Mouse (Mus musculus) neural tube, postnatal 0 days (tissue): ENCODE data around the gene Ccl17. TPM values are rescaled to one million over a fixed set of nuclear protein-coding genes. Genes with fewer than 3 reads are reported as not detected.

Experiments used
- polyA plus RNA-seq: library from polyadenylated mRNA; unstranded; fragments of >200 nt; fragmentation: Nextera tagmentation; extraction: Ambion mirVana; gene quantifications from 2 replicates; pipeline ENCODE4 v1.2.1, GENCODE M21; 2015

The Ccl17 gene
- polyA plus RNA-seq, result 5.8 and 6.6 TPM in 2 replicates

DNA sequence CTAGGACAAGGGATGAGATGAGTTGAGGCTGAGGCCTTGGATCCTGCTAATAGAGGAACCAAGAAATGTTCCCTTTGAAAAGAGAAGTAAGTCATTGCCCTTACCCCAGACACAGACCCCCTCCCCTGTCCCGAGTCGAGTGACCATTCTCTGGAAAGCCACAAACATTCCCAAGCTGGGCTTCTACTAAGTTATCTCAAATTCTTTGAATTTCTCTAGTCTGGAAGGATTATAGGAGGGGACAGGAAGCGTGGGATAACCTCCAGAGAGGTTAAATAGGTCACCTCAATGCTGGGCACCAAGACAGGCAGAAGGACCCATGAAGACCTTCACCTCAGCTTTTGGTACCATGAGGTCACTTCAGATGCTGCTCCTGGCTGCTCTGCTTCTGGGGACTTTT, at the start of gene Ccl17:
TSS of gene Ccl17 (plus strand) at position 301 of the 400 bp plus-strand sequence.

DNA sequence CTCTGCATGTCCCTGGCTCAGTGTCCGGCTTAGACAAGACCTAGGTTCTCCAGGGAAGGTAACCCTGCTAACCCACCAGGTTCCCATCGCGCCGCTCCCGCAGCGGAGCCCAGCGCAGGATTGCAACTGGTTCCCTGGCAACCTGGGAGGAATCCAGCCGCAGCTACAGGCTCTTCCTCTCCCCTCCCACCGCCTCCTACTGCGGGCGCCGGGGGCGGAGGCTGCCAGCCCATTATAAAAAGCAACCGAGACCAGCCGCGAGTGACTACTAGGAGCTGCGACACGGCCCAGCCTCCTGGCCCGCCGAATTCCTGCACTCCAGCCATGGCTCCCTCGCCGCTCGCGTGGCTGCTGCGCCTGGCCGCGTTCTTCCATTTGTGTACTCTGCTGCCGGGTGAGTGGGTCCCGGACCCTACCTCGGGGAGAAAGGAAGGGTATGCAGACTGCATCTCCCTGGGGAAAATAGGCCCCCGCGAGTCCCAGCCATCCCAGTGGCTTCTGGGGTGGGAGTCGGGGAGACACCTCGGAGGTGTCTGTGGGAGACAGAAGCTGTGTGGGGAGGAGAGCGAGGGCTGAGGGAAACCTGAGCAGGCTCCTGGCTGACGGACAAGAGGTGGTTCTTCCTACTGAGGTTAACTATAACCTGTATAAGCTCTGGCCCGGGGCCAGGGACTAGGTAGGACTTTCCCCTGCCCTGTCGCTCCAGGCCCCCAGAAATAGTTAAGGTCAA, 38.1 kb upstream of the Ccl17 start, which contains the start of gene Cx3cl1:
TSS of gene Cx3cl1 (plus strand) at position 69 of the 730 bp plus-strand sequence.

DNA sequence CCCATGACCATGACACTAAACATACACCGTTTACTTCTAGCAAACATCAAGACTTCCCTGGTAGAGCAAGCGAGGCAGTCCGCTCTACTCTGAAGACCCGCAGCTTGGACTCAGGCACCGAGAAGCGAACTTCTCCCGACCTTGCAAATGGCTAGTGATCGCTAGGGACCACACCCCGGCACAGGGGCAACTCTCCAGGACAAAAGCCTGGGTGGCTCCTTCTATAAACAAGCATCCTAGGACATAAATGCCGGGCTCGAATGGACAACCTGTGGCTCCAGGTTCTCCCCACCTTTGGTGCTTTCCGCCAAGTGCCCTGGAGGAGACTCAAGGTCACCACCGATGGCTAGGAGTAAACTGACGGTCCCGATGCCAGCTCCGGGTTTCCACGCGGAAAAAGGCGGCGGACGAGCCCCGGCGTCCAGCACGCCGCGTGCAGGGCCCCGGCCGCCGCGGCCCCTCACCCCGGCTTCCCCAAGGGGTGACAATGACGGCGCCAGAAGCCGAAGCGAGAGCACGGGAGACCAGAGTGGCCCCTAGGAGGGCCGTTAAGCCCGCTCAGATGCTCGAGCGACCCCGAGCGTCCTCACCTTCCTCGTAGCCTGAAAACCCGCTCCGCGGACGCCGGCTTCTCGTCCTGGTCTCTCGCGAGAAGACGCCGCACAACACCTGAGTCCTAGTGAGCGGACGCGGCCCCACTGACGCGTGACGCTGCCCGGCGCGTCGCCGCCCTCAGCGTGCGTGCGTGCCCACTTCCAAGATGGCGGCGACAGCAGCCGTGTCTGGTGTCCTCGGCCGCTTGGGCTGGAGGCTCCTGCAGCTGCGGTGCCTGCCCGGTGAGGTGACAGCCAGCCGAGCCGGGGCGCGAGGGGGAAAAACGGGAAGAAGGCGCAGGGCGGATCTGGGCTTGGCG, 27.7 kb downstream of the Ccl17 start, which contains the start of the genes Coq9 and Ciapin1:
TSS of gene Coq9 (plus strand) at position 660 of the 913 bp plus-strand sequence.
TSS of gene Ciapin1 (minus strand) at position 697 of the 913 bp plus-strand sequence.

DNA sequence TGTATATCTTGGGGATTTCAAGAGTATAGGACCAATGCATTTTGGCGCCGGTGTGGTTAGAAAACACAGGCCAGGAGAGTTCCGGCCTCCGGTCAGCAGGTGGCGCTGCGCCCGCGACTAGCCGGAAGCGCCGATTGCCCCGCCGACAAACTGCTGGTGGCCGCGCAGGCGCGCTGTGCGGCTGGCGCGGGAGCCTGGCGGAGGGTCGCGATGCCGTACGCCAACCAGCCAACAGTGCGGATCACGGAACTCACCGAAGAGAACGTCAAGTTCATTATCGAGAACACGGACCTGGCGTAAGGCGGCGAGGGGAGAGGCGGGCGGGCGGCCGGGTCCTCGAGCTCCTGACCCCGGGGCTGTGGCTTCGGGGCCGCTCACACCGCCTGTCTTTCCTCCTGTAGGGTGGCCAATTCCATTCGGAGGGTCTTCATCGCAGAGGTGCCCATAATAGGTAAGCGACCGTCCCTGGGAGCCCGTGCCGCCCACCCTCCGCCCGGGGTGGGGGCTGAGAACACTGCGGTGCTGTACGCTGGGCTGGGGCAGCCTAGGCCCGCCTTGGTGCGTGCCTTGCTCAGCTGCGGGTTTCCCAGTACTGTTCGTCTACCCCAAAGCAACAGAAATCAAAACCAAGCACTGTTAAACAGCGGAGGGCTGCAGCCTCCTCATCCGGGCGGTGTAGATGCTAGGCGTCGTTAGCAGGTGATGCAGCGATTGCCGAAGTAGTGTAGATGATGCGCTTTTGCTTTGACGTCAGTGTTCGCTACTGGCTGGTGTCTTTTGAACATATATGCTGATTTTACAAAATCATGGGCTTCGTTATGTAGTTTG, 47.3 kb downstream of the Ccl17 start, which contains the start of gene Polr2c:
TSS of gene Polr2c (plus strand) at position 105 of the 828 bp plus-strand sequence.

Other genes starting within 250 kb of the Ccl17 start
- gene Rspry1, start 208.5 kb upstream of the Ccl17 start, polyA plus RNA-seq, result 35.0 and 38.7 TPM in 2 replicates
- gene Fam192a, start 208.5 kb upstream of the Ccl17 start, polyA plus RNA-seq, result 58.9 and 63.6 TPM in 2 replicates
- 215 and 217 TPM in 2 replicates for gene Arl2bp, start 143.9 kb upstream of the Ccl17 start, polyA plus RNA-seq
- gene Pllp, start 114.2 kb upstream of the Ccl17 start, polyA plus RNA-seq, result 33.5 and 39.9 TPM in 2 replicates
- 0.14 TPM in 1 of 2 replicates, not detected in the other for gene Ccl22, start 64.9 kb upstream of the Ccl17 start, polyA plus RNA-seq
- gene Cx3cl1, start 38.4 kb upstream of the Ccl17 start, polyA plus RNA-seq, result 117 and 123 TPM in 2 replicates
- gene Coq9, start 27.9 kb downstream of the Ccl17 start, polyA plus RNA-seq, result 61.8 and 63.5 TPM in 2 replicates
- gene Ciapin1, start 27.9 kb downstream of the Ccl17 start, polyA plus RNA-seq, result 144 and 148 TPM in 2 replicates
- gene Polr2c, start 47.0 kb downstream of the Ccl17 start, polyA plus RNA-seq, result 106 and 125 TPM in 2 replicates
- gene Dok4, start 65.9 kb downstream of the Ccl17 start, polyA plus RNA-seq, result 80.2 and 87.4 TPM in 2 replicates
- 5.6 and 5.8 TPM in 2 replicates for gene Ccdc102a, start 107.6 kb downstream of the Ccl17 start, polyA plus RNA-seq
- 0.11 TPM in 1 of 2 replicates, not detected in the other for gene Adgrg5, start 113.2 kb downstream of the Ccl17 start, polyA plus RNA-seq
- 77.2 and 93.2 TPM in 2 replicates for gene Adgrg1, start 164.3 kb downstream of the Ccl17 start, polyA plus RNA-seq
- gene Adgrg3, start 207.2 kb downstream of the Ccl17 start, polyA plus RNA-seq, result 0.50 and 0.63 TPM in 2 replicates
- gene Drc7, start 244.7 kb downstream of the Ccl17 start, polyA plus RNA-seq, result 1.8 and 2.1 TPM in 2 replicates